Mouse (Mus musculus): ENCODE measurements around the gene Fgf3.

GRCm38 (mm10) chr7:144788631-144789030 is 49.3 kb upstream of the Fgf3 start:
- TF ChIP-seq CTCF (IDR thresholded peaks at IDR 0.05; ENCODE audit: insufficient read depth, low read depth, low read length), result no peak
- no peak for TF ChIP-seq POLR2A (IDR thresholded peaks at IDR 0.05; ENCODE audit: insufficient read depth, low read depth, low read length)
